Mouse (Mus musculus): Measurements from ENCODE around the gene Gm45799.
A peak's percentile ranks its signal among the peaks of the same experiment; 100 is the strongest.

The Gm45799 gene

GRCm38 (mm10) chr7:105640233-105640893 lies at the start of gene Gm45799, which contains the start of gene Arfip2:
Gene Gm45799 (plus strand): TSS chr7:105640552.
Gene Arfip2 (minus strand): TSS chr7:105640416.
- peak; percentile 99 for DNase-seq

GRCm38 (mm10) chr7:105602860-105603623 lies 37.3 kb upstream of the Gm45799 start:
- DNase-seq = peak; percentile 92

GRCm38 (mm10) chr7:105608467-105608866 lies 31.9 kb upstream of the Gm45799 start:
- DNase-seq = no peak

GRCm38 (mm10) chr7:105611767-105612166 lies 28.6 kb upstream of the Gm45799 start:
- DNase-seq = peak; percentile 48

- DNase-seq = no peak
Observed at GRCm38 (mm10) chr7:105614400-105614799, 26.0 kb upstream of the Gm45799 start.

- DNase-seq = peak; percentile 30
Observed at GRCm38 (mm10) chr7:105615720-105616119, 24.6 kb upstream of the Gm45799 start.

GRCm38 (mm10) chr7:105616561-105616960 lies 23.8 kb upstream of the Gm45799 start:
- peak; percentile 56 for DNase-seq

- DNase-seq = no peak
Observed at GRCm38 (mm10) chr7:105617810-105618209, 22.5 kb upstream of the Gm45799 start.

- DNase-seq = no peak
Observed at GRCm38 (mm10) chr7:105619701-105620100, 20.7 kb upstream of the Gm45799 start.

GRCm38 (mm10) chr7:105621053-105621452 lies 19.3 kb upstream of the Gm45799 start:
- DNase-seq = peak; percentile 68

GRCm38 (mm10) chr7:105621646-105622292 lies 18.6 kb upstream of the Gm45799 start:
- DNase-seq = peak; percentile 60

GRCm38 (mm10) chr7:105625397-105625796 lies 15.0 kb upstream of the Gm45799 start:
- peak; percentile 75 for DNase-seq

- DNase-seq = peak; percentile 91
Observed at GRCm38 (mm10) chr7:105628633-105629032, 11.7 kb upstream of the Gm45799 start.

GRCm38 (mm10) chr7:105632551-105632972 lies 7.8 kb upstream of the Gm45799 start:
- no peak for DNase-seq

GRCm38 (mm10) chr7:105633127-105633800 lies 7.1 kb upstream of the Gm45799 start, which contains the start of gene Trim3:
Gene Trim3 (minus strand): TSS chr7:105633571.
- peak; percentile 92 for DNase-seq

GRCm38 (mm10) chr7:105633801-105634135 lies 6.6 kb upstream of the Gm45799 start:
- DNase-seq = no peak

GRCm38 (mm10) chr7:105634272-105634920 lies 6.0 kb upstream of the Gm45799 start:
- DNase-seq = no peak

GRCm38 (mm10) chr7:105635726-105636125 lies 4.6 kb upstream of the Gm45799 start:
- no peak for DNase-seq

- DNase-seq = no peak
Observed at GRCm38 (mm10) chr7:105638776-105639175, 1.6 kb upstream of the Gm45799 start.

- no peak for DNase-seq
Observed at GRCm38 (mm10) chr7:105639304-105639703, 1.0 kb upstream of the Gm45799 start.

- DNase-seq = no peak
Observed at GRCm38 (mm10) chr7:105639756-105640155, 596 bp upstream of the Gm45799 start, which contains the start of gene Timm10b. Gene Timm10b (plus strand): TSS chr7:105640056.

- no peak for DNase-seq
Observed at GRCm38 (mm10) chr7:105640894-105641255, 523 bp downstream of the Gm45799 start.
